Mouse (Mus musculus) layer of hippocampus, adult 8-10 months (tissue): Measurements from ENCODE around the gene 2310022B05Rik. TPM values are rescaled to one million over a fixed set of nuclear protein-coding genes. Genes with fewer than 3 reads are reported as not detected.

ENCODE experiments used
- DNase-seq, 2 experiments: peaks; one replicate each; pipeline ENCODE4 v3.0.0; 2022; ENCODE audit warnings: low spot score in 2 of 2
- total RNA-seq, 4 experiments: library from RNA; stranded (reverse); gene quantifications; 2 replicates each; pipeline ENCODE4 v1.2.4; 2022

Gene 2310022B05Rik
- total RNA-seq, 4 experiments from 2014 or later: 69.6 to 81.2 (median 75.2) TPM

DNA sequence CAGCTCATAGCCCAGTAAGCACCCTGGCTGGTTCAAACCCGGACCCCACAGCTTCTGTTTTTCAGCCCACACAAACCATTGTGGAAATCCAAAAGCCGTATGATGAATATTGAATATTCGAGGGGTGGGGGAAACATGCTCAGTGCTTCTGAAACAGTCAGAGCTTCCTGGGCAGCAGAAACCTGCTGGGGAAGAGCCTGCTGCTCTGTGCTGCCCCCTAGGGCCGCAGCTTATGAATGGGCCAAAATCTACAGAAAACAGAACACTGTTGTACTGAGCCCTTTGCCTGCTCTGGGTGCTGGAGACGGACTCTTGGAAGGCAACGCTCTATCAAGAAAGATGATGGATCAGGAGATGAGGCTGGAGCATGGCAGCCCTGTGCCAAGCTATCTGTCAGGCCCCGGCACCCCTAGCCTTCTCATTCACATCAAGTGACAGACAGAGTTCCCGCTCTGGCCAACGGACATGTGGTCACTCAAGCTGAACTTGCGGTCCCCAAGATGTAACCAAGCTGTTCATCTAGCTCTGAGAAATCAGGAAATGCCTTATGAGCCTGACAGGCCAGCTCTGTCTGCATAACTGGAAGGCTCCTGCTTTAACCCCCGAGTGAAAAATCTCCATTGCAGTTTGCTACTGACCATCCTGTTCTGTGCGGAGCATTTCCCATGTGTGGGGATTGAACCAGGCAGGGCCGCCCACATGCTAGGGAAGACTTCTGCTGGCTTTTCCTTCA lies 54.8 kb downstream of the 2310022B05Rik start:
- DNase-seq: peak in 1 of 2 experiments; percentile 37

DNA sequence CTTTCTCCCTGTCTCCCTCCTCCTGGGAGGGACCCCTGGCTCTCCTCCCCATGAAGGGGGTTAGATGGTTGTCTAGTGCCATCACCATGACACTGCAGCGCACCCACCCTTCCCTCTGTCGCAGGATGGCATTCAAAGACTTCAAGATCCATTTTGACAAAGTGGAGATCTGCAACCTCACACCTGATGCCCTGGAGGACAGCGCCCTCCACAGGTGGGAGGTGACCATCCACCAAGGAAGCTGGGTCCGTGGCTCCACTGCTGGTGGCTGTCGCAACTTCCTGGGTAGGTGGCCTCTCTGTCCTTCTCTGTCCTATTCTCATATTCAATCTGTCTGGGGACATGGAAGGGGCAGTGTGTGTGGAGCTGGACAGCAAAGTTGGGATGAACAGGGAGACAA lies 59.1 kb downstream of the 2310022B05Rik start:
- DNase-seq: no peak

DNA sequence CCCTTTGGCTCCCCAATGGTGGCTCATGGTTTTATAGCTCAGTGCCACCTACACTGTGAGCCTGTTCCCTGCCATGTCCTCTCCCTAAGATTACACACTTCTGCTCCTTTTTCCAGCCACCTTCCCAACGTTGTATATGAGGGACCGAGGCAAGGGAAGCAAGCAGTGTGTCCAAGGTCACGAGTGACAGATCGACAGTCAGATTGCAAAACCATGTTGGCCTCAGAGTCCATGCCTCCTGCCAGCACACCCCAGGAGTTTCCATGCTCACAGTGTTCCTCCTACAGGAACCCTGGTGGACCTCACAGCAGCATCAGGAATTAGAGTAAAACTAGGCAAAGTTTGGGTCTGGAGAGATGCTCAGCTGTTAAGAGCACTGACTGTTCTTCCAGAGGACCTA lies 73.8 kb downstream of the 2310022B05Rik start:
- DNase-seq: no peak

DNA sequence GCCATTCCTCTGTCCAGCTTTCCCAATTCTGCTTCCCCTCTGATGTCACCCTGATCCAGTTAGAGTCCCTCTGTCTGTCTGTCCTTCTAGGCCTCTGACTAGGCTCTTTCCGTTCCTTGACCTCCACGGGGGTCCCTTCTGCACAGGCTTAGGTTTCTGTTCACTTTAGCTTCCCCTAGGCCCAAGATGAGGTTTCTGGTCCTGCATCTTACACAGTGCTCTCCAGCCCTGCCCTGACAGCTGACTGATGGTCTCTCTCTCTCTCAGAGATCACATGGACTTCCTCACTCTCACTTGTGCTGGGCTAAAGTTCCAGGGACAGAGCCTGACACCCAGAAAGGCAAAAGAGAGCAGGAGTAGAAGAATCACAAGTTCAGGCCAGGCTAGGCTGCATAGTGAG lies 76.6 kb downstream of the 2310022B05Rik start:
- no peak for DNase-seq

Other genes starting within 250 kb of the 2310022B05Rik start
- gene Pgbd5, start 223.7 kb downstream of the 2310022B05Rik start, total RNA-seq: 100 to 1,000 TPM; 221 to 255 (median 242) TPM
- gene Cog2, start 142.6 kb downstream of the 2310022B05Rik start, total RNA-seq: 10 to 100 TPM; 42.8 to 48.9 (median 47.1) TPM
- 10 to 100 TPM; 22.3 to 34.0 (median 30.1) TPM for gene Agt, start 93.7 kb downstream of the 2310022B05Rik start, total RNA-seq
- under 1 TPM in 2 of 4 experiments, not detected in 2; 0.12 to 0.14 TPM for gene Capn9, start 87.3 kb downstream of the 2310022B05Rik start, total RNA-seq
- gene Ttc13, start 58.6 kb upstream of the 2310022B05Rik start, total RNA-seq: 10 to 100 TPM; 42.9 to 55.7 (median 47.1) TPM
- gene Arv1, start 58.8 kb upstream of the 2310022B05Rik start, total RNA-seq: 10 to 100 TPM; 13.3 to 17.5 (median 15.2) TPM
- 1 to 10 TPM in 1 of 4 experiments, under 1 TPM in 3; 0.56 to 1.2 (median 0.73) TPM for gene Fam89a, start 88.5 kb upstream of the 2310022B05Rik start, total RNA-seq
- 1 to 10 TPM; 1.9 to 2.3 (median 2.1) TPM for gene Trim67, start 129.7 kb upstream of the 2310022B05Rik start, total RNA-seq
- gene Gnpat, start 199.7 kb upstream of the 2310022B05Rik start, total RNA-seq: 10 to 100 TPM; 55.9 to 63.9 (median 62.1) TPM
- gene 2810004N23Rik, start 199.8 kb upstream of the 2310022B05Rik start, total RNA-seq: 10 to 100 TPM; 18.2 to 23.4 (median 21.0) TPM
- gene Exoc8, start 234.3 kb upstream of the 2310022B05Rik start, total RNA-seq: 10 to 100 TPM; 33.0 to 34.5 (median 33.3) TPM
- 10 to 100 TPM; 13.2 to 16.5 (median 15.3) TPM for gene Sprtn, start 234.5 kb upstream of the 2310022B05Rik start, total RNA-seq